Mouse (Mus musculus) kidney, postnatal 25 days (tissue): ENCODE measurements around the gene Csnk1g2.

Experiments used
- DNase-seq, 2 experiments: peaks; one replicate each; pipeline ENCODE4 v3.0.0; 2021; ENCODE audit warnings: mixed read lengths in 2 of 2

The Csnk1g2 gene

DNA sequence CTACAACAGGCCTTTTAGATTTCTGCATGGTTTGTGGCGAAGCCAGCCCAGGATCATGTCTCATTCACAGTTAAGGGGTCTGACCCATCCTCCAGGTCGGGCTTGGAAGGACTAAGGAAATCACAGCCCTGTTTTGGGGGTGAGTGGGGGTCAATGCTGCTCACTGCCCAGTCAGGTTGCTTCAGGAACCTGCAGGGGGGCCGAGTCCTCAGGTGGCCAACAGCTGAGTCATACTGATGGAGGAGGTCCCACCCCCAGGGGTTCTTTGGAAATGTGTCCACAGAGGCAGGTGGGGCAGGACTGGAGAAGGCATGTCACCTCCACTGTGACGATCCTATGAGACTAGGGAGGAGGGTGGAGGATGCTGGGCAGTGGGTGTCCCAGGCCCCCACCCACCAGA, 42.8 kb downstream of the Csnk1g2 start:
- peak; percentile 30 to 79 for DNase-seq

DNA sequence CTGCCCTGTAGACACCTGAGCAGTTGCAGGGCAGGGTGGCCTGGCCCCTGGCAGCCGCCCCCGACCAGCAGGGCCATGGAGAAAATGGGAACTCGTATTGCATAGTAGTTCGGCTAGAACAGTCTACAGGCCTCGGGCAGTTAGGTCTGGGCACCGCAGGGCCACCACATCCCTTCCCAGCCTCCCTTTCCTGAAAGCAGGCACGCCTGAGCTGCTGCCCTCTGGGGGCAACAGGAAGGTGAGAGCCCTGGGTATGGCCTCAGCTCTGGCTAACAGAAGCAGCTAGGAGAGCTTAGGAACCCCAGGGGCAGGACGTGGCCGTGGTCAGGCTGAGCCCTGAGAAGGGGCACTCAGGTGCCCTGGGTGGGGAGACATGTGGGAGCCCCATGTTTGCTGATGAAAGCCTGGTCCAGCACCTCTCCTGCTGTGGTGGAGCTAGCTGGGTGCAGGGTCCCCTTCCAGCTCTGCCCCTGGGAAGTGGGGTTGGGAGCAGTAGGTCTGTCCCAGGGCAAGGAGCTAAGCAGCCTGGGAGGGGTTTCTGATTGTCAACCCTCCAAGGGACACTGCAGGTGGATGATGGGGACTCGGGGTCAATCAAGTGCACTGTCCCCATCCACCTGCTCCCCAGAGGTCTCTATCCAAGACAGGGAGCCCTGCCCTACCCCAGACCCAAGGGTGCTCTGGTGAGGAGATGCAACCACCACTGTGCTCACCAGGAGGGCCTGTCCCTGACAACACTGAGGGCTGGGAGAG, 43.5 kb downstream of the Csnk1g2 start:
- DNase-seq, result peak; percentile 33 to 80

DNA sequence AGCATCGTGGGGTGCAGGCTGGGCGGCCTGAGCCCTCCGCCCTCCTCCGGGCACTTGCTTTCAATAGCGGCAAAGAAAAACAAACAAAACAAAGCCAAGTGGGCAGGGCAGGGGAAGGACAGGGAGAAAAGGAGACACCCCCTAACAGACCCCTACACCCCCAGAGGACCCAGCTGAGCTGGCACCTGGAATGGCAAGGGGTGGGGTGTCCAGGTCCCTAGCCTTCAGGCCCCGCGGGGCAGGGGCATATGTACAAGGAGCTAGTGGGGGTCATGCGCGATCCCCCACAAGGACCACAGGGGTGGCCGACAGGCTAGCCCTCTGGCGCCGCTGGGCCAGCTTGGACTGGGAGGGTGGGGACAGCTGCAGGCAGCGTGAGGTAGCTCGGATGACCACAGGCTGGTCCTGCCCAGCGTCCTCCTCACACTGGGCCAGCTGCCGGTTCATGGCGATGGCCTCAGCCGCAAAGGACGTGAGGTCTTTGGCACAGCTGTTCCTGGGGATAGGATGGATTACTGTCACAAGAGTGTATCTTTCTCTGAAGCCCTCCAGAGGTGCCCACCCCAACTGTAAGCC, 44.3 kb downstream of the Csnk1g2 start:
- no peak for DNase-seq

DNA sequence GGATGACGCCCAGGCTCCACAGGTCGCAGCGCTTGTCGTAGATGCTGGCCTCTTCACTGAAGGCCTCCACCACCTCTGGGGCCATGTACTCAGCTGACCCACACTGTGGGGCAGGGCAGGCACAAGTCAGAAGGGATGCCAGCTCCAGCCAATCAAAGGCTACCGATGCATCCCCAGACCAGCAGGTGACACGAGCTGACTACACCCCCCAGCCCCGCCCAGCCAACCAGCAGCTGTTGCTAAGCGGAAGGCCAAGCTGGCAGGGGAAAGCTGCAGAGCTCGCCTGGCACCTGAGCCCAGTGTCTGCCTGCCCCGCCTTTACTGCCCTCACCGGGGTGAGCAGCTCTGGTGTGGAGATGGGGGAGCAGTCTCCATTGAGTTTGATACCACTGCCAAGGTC, 46.0 kb downstream of the Csnk1g2 start:
- peak; percentile 60 to 88 for DNase-seq

DNA sequence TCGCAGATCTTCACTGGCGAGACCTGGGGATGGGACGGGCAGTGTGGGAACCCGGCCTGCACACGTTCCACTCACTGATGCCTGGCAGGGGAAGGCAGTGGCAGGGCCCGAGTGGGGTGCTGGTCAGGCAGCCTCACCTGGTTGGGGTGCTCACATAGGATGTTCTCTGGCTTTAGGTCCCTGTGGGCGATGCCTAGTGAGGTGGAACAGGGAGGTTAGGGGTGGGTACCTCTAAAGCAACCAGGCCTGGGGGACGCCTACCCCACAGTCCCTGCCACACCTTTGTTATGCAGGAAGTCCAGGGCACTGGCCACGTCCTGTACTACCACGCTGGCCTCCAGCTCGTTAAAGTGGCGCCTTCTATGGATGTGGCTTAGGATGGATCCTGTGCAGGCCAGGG, 46.4 kb downstream of the Csnk1g2 start:
- no peak for DNase-seq

DNA sequence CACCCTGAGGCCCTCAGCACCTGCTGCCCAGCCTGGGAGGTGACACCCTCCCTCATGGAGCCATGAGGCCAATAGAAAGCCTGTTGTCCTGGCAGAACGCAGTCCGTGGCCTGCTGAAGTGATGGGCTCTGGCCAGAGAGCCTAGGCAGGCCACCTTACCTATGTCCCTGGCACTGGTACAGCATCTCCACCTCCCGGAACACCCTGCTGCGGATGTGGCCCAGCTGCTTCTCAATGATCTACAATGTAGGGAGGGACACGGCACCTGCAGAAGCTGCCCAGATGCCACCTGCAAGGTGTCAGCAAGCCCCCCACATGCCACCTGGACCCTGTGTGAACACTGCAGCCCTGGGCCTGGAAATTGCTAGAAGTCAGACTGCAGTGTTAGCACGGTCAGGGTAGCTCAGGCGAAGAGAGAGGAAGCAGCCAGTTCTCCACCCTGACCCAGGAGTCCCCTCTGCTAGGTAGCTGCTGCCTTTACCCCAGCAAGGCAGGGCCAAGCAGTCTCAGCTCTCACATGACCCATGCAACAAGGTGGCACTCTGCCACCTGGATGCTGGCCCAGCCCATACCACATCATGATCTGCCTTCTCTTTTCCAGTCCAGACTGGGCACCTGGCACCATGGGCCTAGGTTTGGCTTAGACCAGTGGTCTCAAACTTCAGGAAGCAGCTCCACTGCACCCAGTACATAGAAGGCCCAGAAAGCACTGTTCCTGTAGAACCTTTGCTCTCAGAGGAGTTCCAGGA, 47.3 kb downstream of the Csnk1g2 start:
- peak; percentile 95 to 97 for DNase-seq

DNA sequence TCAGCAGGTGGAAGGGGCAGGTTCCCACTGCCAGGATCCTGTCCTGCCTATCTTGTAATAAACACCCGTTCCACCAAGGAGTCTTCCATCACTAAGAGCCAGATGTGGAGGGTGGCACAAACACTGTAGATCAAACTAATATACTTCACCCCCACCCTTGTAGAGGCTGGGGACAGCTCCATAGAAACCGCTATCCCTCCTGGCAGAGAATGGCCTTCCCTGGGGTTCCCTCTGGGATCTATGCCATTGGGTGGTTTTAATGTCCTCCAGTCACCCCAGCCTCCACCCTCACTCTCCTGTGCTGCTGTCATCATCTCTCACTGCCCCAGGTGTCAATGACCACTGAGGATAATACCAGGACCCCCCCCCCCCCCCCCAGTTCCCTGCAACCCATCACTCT, 47.9 kb downstream of the Csnk1g2 start:
- DNase-seq, result no peak

DNA sequence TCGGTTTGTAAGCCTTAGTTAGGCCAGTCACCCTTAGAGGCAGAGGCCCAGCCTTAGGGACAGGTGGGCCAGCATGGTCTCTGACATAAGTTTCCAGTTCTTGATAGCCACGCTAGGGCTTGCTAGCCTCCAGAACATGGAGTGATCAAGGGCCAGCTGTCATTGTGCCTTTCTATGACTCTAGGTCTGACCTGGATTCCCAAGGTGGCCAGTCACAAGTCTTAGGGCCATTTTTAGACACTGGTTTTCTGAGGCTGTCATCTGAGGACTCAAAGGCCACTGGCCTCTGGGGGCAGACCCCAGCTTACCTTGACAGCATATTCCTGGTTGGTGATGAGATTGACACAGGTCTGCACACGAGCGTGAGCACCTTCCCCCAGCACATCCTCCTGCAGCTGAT, 48.6 kb downstream of the Csnk1g2 start:
- DNase-seq, result no peak

DNA sequence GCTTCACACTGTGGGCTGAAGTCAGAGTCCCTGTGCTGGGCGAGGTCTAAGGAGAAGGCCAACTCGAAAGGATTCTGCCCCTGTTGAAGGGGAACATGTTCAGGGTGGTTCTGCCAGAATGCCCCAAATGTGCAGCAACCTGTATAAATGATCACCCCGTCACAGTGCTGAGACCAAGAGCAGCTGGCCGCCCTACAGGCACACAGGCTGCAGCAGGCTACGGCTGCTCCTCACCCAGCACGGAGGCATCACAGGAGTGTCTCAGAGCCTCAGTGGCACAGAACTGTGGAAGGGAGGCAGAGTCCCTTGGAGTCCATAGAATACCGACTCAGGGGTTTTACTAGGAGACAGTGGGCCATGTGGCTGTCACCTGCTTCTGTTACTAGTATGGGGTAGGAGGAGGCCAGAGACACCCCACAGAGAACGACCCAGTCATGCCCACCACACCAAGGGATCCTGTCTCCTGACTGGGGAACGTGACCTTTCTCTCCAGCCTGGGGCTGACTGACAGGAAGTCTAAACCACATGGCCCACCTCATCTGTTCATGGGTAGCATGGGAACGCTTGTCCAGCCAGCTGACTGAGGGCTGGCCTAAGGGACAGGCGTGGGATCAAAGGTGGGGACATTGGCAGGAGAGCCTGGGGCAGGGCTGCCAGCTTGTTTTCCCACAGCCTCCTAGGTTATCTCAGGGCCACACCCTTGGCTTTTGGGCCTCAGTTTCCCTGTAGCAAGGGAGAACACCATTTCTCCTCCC, 49.5 kb downstream of the Csnk1g2 start:
- DNase-seq, result peak; percentile 32 to 77

DNA sequence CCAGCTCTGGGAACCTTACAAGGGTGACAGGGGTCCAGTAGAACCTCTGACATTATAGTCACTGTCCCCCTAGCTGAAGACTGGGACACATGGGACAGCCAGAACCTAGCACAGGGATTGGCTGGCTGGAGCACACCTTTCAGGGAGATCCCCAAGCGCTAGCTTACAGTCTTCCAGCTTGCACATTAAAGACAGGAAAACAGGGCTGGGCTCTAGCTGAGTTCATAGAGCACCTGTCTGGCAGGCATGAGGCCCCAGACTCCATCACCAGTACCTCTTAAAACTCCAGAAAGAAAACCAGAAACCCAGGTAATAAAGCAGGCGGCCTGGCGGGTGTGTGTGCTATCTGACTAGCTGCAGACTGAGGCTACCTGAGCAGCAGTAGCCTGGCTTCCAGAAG, 51.1 kb downstream of the Csnk1g2 start:
- no peak for DNase-seq

DNA sequence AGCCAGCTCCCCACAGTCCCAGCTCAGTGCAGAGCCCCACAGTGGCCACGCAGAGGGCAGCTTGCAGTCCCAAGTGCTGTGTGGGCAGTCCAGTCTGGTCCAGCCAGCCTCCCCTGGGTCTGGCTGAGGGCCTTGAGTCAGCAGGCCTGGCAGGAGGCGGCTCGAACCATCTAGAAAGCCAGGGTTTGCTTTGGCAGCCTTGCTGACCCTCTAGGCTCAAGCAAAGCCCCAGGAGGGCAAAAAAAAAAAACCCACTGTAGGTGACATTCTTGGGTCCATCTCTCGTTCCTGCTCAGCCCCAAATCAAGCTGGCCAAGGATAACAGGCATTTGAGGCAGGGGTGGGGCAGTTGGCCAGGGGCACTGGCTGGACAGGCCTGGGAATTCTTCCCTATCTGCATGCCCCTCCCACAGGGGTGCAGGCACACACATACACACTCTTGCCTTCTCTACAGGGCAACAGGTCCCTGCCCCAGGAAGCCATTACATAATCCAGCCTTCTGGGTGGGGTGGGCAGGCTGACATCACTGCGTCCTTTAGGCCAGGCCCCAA, 51.6 kb downstream of the Csnk1g2 start:
- DNase-seq, result peak; percentile 67 to 91

DNA sequence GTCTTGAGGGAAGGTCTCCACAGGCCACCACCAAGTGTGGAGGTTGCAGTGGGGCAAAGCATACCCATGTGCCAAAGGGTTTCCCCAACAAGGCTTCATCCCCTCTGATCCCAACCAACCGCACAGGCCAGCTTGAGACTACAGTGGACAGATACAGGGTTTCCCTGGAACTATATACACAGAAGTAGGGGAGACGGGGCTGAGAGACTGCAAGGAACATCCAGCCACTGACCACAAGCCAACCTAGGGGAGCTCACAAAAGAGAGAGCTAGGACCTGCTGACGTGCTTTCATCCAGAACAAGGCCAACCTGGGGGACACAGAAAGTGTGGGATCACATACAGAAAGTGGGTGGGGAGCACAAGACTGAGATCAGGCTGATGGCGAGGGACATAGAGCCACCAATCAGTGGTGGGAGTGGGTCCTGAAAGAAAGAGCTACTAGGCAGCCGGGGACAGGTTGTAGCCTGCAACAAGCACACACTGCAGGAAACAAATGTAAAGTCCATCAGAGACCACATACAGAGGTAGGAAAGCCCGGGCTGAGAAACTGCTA, 52.3 kb downstream of the Csnk1g2 start:
- peak in 1 of 2 experiments; percentile 40 for DNase-seq

DNA sequence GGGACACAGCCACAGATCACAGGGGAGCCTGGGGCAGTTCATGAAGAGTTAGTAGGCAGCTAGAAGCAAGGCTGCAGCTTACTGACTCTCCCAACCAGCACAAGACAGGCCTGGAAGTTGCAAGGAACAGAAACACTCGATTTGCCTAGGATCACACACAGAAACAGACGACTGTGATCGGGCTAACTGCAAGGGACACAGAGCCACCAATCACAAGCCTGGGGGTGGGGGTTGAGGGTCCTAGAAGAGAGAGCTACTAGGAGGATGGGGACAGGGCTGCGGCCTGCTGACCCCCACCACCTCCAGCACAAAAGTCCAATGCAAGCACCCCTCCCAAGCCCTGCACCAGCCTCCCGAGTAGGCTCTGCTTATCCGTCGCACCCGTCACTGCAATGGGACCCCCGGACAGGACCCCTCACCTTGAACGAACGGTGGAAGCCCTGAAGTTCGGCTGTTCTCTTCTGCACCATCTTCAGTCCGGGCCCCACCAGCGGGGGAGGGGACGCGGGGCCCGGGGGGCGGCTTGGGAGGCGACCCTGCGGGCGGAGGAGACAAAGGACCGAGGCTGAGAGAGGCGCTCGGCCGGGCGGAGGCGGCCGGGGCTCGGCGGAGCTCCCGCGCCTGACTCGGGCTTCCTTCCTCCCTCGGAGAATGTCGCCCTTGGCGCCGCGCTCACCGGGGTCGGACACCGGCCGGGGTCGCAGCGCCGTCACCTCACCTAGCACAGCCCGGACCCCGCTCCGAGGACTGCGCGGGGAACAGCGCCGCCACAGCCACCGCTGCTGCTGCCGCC, 53.0 kb downstream of the Csnk1g2 start:
- DNase-seq, result peak in 1 of 2 experiments; percentile 62

DNA sequence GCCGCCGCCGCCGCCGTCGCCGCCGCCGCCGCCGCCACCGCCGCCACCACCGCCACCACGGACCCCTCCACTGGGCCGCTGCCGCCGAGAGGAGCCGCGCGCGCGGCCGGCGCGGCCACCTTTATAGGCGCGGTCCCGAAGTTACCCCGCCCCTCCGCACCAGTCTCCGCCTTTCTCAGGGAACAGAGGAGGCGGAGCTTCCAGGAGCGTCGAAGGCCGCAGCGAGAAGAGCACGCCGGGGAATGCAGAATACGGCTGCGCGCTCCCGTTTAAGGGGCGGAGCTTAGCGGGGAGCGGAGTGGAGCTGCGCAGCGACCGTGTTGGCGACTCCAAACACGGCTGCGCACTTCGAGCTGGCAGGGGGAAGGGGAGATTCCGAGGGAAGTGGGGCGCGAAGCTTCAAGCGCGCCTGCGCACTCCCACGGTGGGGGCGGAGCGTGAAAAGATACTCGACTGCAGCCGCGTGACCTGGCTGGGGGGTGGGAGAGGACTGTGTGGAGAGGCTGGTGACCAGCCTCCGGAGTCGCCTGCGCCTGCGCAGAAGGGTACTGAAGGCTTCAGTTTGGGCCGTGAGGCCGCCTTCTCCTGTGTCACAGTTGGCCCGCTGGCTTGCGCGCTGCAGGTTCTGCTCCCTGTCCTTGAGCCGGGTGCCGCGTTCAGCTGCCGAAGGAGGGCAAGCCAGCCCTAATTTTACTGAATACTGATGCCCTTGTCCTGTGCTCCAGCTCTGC, 53.7 kb downstream of the Csnk1g2 start:
- peak; percentile 99 to 100 for DNase-seq

DNA sequence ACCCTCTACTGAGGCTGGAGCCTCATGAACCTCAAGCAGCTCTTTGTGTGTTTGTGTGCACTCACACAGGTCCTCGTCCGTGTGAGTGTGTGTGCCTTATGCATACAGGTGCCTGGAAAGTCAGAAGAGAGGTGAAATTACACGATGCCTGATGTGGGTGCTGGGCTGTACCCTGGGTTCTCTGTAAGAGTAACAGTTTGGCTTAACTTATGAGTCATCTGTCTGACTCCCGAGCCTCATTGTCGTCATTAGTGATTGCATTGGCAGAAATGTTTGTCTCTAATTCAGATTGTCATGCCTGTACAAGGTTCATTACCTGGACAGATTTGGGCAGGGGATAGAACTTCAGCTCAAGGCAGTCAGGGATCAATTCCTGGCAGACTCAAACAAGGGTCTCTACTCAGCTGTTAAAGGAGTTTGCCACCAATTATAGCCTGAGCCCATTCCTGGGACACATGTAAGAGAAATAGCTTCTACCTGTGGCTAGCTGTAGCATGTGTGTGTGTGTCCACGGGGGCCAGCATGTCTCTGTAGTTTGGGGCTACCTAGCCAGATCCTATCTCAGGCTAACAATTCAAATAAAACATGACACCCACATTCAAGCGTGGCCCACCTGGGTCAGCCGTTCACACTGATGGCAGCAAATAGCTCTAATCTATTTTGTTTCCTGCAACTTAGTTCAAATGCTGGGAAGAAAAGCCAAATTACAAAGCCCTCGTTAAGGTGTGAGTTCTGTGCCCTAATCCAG, 54.7 kb downstream of the Csnk1g2 start:
- peak in 1 of 2 experiments; percentile 44 for DNase-seq

DNA sequence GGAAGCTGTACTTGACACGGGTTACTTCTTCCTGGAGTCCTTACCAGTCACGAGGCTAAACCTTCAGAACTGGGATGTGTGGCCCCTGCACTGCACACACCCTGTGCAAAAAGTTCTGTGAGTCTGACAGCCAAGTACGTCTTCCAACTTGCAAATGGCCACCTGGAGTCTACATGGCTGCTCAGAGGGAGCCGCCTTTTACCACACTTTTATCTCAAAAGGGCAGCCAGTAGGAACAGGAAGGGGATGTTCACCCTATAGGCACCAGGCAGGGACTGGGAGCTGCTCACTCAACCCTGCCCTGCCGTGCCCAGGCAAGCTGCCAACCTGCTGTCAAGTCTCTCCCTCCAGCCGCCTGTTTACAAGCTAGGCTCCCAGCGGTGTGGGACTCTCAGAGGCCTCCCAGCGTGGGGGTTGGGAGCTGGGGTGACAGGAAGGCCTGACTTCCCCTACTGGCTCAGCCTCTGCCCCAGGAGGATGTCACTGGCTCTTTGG, 55.4 kb downstream of the Csnk1g2 start, which contains the start of gene Mknk2:
TSS of gene Mknk2 (minus strand) at position 171 of the 495 bp plus-strand sequence.
- peak; percentile 99 to 100 for DNase-seq

DNA sequence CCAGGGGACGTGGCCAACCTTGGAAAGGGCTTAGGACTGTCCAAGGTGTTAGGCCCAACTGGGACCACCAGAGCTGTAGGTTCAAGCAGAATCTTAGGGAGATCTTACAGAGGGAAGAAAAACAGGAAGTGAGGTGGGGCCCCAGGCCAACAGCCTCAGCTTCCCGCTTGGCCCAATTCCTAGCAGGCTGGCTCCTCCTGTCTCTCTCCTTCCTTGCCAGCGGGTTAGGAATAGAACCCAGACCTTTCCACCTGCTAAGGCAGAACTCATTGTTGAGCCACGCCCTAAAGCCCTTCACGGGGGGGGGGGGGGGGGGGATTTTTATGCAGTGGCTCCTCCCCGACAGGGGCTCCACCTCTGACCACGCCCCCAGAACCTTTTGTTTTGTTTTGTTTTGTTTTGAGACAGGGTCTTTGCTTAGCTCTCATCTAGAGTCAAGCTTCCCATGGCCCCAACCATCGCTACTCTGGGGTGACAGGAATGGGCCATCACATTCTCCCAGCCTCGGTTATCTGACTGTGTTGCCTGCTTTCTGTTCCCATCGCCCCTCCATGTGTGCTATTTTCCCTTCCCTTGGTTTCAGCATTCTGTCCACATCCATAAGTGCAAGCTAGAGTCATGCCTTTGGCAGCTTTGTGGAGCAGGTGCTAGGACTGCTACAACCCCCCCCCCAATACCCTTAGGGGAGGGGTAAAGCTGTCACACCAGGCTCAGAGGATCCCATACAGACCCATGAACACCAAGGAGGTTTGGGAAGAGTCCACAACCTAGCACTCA, 56.2 kb downstream of the Csnk1g2 start:
- peak; percentile 74 to 83 for DNase-seq

DNA sequence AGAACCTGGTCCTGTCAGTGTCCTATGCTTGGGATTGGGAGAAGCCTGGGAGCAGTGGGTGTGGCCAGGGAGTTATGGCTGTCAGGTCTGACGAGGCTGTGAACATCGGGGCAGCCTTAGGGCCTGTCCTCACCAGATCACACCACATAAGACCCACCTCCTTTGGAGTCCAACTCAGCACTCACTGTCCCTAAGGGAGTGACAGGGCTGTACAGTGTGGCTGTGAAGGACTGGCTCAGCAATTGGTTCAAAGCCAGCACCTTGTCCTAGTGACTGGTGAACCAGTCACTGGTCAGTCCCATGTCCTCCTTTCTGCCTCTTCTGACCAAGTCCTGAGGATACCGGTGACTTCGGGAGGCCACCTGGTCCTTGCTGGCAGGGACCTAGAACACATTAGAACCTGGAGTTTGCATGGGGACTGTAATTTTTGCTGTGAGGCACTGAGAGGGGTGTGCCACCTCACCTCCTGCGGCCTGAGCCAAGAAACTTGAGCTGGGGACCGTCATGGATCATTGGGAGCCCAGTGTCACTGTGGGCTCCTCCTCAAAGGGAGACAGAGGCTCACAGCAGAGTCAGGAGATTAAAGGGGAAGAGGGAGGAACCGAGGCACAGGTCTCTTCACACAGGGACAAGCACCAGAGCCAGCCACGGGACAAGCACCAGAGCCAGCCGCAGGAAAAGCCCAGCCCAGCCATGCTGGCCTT, 57.1 kb downstream of the Csnk1g2 start:
- peak in 1 of 2 experiments; percentile 76 for DNase-seq
